Mouse (Mus musculus) layer of hippocampus, adult 9-11 months (tissue): ENCODE data around the gene Wdr20.

Experiments used
- DNase-seq: peaks from one replicate; pipeline ENCODE4 v3.0.0; 2022

The Wdr20 gene

GRCm38 (mm10) chr12:110781181-110781580, 43.4 kb downstream of the Wdr20 start:
- peak; percentile 84 for DNase-seq

- DNase-seq: no peak
Observed at GRCm38 (mm10) chr12:110782278-110782677, 44.5 kb downstream of the Wdr20 start.

- no peak for DNase-seq
Observed at GRCm38 (mm10) chr12:110784211-110784610, 46.5 kb downstream of the Wdr20 start.

- no peak for DNase-seq
Observed at GRCm38 (mm10) chr12:110786243-110786642, 48.5 kb downstream of the Wdr20 start.

- DNase-seq: no peak
Observed at GRCm38 (mm10) chr12:110790580-110790979, 52.8 kb downstream of the Wdr20 start.

- DNase-seq: no peak
Observed at GRCm38 (mm10) chr12:110791026-110791425, 53.3 kb downstream of the Wdr20 start.

- DNase-seq: no peak
Observed at GRCm38 (mm10) chr12:110795035-110795434, 57.3 kb downstream of the Wdr20 start.

- DNase-seq: no peak
Observed at GRCm38 (mm10) chr12:110796748-110797147, 59.0 kb downstream of the Wdr20 start.

GRCm38 (mm10) chr12:110797202-110797601, 59.5 kb downstream of the Wdr20 start:
- no peak for DNase-seq

GRCm38 (mm10) chr12:110797842-110798431, 60.2 kb downstream of the Wdr20 start:
- no peak for DNase-seq

- no peak for DNase-seq
Observed at GRCm38 (mm10) chr12:110799226-110799625, 61.5 kb downstream of the Wdr20 start.

- DNase-seq: no peak
Observed at GRCm38 (mm10) chr12:110801876-110802464, 64.2 kb downstream of the Wdr20 start.

- no peak for DNase-seq
Observed at GRCm38 (mm10) chr12:110802674-110803297, 65.0 kb downstream of the Wdr20 start.

GRCm38 (mm10) chr12:110804261-110804660, 66.5 kb downstream of the Wdr20 start:
- DNase-seq: no peak

- peak; percentile 54 for DNase-seq
Observed at GRCm38 (mm10) chr12:110806301-110806970, 68.7 kb downstream of the Wdr20 start.

GRCm38 (mm10) chr12:110808430-110808829, 70.7 kb downstream of the Wdr20 start:
- no peak for DNase-seq

GRCm38 (mm10) chr12:110808848-110809247, 71.1 kb downstream of the Wdr20 start:
- no peak for DNase-seq

GRCm38 (mm10) chr12:110813132-110813531, 75.4 kb downstream of the Wdr20 start:
- DNase-seq: no peak

GRCm38 (mm10) chr12:110813624-110814023, 75.9 kb downstream of the Wdr20 start:
- no peak for DNase-seq

GRCm38 (mm10) chr12:110814924-110815323, 77.2 kb downstream of the Wdr20 start:
- DNase-seq: no peak

- no peak for DNase-seq
Observed at GRCm38 (mm10) chr12:110816833-110817232, 79.1 kb downstream of the Wdr20 start.

GRCm38 (mm10) chr12:110819367-110819766, 81.6 kb downstream of the Wdr20 start:
- DNase-seq: no peak

GRCm38 (mm10) chr12:110821787-110822186, 84.0 kb downstream of the Wdr20 start:
- DNase-seq: no peak

- no peak for DNase-seq
Observed at GRCm38 (mm10) chr12:110822366-110822765, 84.6 kb downstream of the Wdr20 start.
